Mouse (Mus musculus) common myeloid progenitor, adult 5-6 weeks (primary cell): ENCODE data around the gene Tulp3. TPM values are rescaled to one million over a fixed set of nuclear protein-coding genes. Genes with fewer than 3 reads are reported as not detected.
A peak's percentile ranks its signal among the peaks of the same experiment; 100 is the strongest.

ENCODE experiments used
- ATAC-seq: replicated peaks from 2 replicates; pipeline ENCODE4 v1.8.0; 2016; ENCODE audit warnings: low read depth, mild to moderate bottlenecking, moderate TSS enrichment, inconsistent platforms; ENCODE audit not compliant: poor library complexity, severe bottlenecking
- total RNA-seq: library from RNA; stranded (forward); fragments of 200-1000, 187-1606 nt; gene quantifications from 2 replicates; pipeline ENCODE4 v1.2.3, GENCODE M21; 2017

Gene Tulp3
- 0.19 and 0.27 TPM in 2 replicates for total RNA-seq

- ATAC-seq, result peak; percentile 97
Measured at GRCm38 (mm10) chr6:128355726-128356416, at the start of gene Tulp3. TSS of gene Tulp3 (minus strand) at chr6:128355851.

DNA sequence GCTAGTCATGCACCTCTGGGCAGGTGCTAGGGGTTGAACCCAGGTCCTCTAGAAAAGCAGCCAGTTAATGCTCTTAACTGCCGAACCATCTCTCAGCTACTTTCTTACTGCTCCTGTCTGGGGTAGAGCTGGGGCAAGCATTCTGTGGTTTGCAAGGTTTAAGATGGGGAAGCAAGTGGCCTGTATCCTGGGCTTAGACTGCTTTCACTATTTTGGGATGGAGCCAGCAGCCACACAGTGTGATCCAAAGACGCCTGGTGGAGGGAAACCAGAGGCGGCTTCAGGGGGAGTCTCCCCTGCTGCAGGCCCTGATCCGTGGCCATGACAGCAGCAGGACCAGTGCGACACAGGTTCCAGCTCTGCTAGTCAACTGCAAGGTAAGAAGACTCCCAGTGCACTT is 49.1 kb upstream of the Tulp3 start:
- peak; percentile 50 for ATAC-seq

DNA sequence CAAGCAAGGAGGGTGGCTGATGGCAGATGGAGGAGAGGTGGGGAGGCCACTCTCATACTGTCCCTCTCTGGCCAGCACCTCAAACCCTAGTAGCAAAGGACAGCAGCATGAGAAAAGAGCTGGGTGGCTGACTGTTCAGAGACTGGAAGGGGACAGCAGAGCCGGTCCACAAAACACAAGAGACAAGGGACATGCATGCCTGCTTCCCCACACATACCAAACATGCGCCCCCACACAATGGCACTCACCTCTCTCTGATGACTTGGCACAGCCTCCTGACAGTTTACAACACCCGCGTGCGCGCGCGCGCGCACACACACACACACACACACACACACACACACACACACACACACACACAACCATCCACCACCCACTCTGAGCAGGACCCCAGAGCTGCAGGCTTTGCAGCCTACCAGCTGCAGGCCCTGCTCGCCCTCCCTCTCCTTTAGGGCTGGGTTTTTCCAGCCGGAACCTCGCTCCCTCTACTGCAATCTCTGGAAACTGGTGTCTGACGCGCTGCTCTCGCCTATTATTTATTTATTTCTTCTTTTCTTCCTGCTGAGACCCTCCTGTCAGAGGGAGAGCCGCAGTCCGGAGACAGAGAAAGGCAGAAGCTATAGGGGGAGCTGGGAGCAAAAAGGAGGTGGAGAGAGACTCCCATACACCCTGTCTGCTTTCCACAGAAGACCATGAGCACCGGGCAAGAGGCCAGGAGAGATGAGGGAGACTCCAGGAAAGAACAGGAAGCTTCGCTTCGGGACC is 44.0 kb upstream of the Tulp3 start:
- no peak for ATAC-seq

DNA sequence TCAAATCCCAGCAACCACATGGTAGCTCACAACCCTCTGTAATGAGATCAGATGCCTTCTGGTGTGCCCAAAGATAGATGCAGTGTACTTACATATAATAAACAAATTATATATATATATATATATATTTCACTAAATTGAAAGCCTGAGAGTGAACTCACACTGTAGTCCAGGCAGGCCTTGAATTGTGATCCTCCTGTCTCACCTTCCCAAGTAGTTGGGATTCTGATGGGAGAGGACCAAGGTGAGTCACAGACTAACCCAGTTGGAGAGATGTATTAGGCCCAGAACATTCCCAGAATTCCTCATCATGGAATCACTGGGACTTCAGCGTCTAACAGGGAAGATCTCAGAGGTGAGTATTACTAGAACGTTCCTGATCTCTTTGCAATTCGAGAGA is 43.3 kb upstream of the Tulp3 start, which contains the start of gene Nrip2:
TSS of gene Nrip2 (plus strand) at position 301 of the 400 bp plus-strand sequence.
- no peak for ATAC-seq

DNA sequence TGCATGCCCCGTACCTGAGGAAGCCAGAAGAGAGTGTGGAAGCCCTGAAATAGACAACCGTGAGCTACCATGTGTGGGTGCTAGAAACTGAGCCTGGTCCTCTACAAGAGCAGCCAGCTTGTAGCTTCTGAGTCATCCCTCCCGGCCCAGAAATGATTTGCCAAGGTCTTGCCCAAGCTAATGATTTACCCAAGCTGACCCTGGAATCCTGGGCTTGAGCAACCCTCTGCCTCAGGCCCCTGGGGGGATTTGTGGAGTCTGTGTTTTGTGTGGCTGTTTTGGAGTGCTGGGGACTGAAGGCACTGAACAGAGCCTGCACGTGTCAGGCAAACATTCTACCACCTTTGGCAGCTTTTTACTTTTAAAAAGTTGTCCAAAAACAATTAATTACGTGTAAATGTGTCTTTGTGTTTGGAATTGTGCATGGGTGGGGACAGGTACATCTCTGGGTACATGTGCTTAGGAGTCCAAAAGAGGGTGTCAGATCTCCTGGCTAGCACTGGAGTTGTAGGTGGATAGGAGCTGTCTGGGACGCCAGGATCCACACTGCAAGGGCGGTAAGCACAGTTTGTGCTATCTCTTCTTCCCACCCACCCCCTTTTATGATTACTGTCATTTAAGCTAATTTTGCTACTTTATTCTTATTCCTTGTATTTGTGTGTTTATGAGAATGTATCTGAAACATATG is 42.1 kb upstream of the Tulp3 start:
- ATAC-seq, result no peak

- ATAC-seq, result no peak
Measured at GRCm38 (mm10) chr6:128390683-128391082, 35.0 kb upstream of the Tulp3 start.

GRCm38 (mm10) chr6:128389185-128389584 is 33.5 kb upstream of the Tulp3 start:
- no peak for ATAC-seq

DNA sequence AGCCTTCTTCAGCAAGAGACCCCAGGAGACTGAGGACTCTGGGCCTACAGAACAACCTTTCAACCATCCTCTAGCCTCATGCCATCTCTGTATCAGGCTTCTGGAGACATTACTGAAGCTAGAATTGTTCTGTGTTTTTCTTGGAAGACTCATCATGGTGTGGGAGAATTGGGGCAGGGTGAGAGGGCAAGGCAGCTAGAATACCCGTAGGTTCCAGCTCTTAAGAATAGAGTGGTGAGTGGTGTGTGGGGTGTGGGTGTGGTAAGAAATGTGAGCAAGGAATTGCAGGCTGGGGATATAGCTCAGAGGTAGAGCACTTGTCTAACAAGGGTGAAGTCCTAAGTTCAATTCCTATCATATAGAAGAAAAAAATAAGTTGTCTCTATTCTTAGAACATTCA is 29.4 kb upstream of the Tulp3 start:
- no peak for ATAC-seq

- ATAC-seq, result no peak
Measured at GRCm38 (mm10) chr6:128383752-128384151, 28.1 kb upstream of the Tulp3 start.

DNA sequence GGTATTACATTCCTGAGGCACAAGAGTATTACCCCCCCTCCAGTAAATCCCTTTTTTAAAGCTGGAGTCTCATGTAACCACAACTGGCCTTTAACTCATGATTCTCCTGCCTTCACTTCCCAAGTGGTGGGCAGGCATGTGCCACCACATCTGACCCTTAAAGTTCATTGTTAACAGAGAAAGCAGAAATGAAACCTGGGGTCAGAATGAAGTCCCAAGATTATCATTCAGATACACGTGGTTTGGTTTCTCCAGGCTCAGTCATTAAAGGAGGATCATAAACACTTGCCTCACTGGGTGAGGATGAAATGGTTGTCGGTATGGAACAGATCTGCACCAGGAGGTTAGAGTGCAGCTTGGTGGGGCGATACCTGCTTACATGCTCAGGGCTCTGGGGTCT is 25.6 kb upstream of the Tulp3 start:
- peak; percentile 72 for ATAC-seq

- ATAC-seq, result peak; percentile 54; the same call in 1 of the 2 replicates
Measured at GRCm38 (mm10) chr6:128380594-128381167, 25.0 kb upstream of the Tulp3 start.

GRCm38 (mm10) chr6:128379636-128380035 is 24.0 kb upstream of the Tulp3 start:
- peak; percentile 66 for ATAC-seq

GRCm38 (mm10) chr6:128376371-128377085 is 20.9 kb upstream of the Tulp3 start:
- no peak for ATAC-seq

DNA sequence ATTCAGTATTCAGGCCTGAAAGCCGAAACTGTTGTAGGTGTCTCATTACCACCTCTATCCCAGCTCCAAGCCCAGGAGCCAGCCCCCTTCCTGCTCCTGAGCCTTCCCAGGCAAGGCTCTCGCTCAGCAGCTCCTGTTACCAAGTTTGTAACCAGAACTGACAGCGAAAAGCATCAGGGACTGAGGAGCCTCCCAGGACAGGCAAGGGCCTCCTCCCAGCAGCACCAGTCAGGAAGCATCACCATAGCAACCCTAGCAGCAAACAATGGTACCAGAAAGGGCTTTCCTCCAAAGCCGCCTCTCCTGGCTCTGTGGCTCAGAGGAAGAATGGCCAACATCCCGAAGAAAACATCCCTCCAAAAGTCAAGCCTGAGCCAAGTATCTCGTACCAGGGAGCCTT is 19.5 kb upstream of the Tulp3 start, which contains the start of the genes Tex52 and Gm44596:
TSS of gene Tex52 (plus strand) at position 265 of the 400 bp plus-strand sequence.
TSS of gene Gm44596 (plus strand) at position 312 of the 400 bp plus-strand sequence.
- no peak for ATAC-seq

DNA sequence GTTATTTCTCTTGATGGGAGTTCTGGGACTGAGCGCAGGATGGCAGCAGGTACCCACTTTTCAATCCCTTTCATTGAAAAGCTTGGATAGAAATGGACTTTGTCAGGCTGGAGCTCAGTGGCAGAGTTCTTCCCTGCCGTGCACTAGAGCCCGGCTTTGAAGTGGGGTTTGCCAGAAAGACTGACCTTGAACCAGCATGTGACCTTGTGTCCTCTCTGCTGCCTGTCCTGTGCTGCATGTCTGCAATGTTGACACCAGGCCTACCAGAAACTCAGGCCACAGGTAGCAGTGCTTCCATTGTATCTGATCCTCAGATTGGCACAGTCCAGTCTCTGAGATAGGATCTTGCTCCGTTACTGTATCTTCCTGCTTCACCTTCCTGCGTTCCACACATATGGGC is 14.4 kb upstream of the Tulp3 start:
- ATAC-seq, result no peak

DNA sequence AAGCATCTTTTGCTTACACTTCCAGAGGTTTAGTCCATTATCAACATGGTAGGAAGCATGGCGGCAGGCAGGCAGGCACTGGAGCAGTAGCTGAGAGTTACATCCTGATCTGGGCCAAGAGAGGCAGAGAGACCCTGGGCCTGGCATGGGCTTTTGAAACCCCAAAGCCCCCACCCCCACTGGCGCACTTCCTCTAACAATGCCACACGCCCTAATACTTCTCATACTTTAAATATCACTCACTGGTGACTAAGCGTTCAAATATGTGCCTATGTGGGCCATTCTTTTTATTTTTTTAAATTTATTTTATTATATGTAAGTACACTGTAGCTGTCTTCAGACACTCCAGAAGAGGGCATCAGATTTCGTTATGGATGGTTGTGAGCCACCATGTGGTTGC is 10.8 kb upstream of the Tulp3 start:
- no peak for ATAC-seq

DNA sequence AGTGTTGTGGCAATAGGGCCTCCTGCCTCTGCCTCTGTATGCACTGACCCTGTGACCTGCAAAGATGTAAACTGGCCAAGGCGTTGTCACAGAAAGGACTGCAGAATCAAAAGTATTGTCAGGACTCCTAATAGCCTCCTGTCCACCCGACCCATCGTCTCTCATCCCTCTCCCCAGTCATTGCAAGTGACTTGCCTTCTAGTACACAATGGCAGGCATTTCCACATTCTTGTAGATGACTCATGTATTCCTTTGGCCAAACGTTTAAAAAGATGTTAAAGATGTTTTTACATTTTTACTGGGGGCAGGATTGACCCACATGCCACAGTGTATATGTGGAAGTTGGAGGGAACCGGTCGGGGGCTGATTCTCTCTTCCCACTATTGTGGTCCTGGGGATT is 9.1 kb upstream of the Tulp3 start:
- ATAC-seq, result no peak

DNA sequence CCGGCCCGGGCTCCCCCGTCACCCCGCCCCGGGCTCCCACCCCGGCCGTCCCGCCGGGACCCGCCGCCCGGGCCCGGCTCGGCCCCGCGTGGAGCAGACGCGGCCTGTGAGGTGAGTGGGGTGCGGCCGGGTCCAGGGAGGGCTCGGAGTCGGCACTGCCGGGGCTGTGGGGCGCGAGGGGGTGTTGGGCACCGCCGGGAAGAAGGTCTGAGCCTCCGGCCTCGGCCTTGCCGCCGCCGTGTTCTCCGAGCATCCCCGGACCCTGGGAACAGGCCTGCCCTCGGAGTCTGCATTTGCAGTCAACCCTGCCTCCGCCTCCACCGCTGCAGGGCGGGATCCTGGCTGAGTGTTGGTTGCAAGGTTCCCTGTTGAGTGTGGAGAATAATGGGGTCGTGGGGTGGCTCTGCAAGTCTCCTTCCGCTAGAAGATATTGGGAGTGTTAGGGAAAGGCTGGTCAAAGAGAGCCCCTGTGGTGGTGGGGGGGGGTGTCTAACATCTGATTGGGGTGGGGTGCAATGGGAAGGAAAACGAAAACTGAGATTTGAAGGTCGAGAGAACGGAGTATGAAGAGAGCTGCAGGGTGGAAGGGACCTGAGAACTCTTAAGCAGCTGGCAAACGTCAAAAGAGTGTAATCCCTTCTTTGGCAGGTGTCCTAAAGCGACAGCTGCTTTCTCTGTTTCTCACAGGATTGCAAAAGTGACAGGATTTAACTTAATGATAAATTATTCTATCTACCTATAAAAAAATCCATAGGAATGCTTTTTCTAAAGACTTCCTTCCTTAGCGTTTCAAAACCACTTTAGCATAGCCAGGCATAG is 7.6 kb upstream of the Tulp3 start:
- ATAC-seq, result peak; percentile 4; the same call in 1 of the 2 replicates
